Mouse (Mus musculus): ENCODE data around the gene Kmt5b. TPM values are rescaled to one million over a fixed set of nuclear protein-coding genes. Genes with fewer than 3 reads are reported as not detected.

The Kmt5b gene
- total and polyA plus RNA-seq, 2 experiments from 2014 or later = 38.1 to 103 TPM

DNA sequence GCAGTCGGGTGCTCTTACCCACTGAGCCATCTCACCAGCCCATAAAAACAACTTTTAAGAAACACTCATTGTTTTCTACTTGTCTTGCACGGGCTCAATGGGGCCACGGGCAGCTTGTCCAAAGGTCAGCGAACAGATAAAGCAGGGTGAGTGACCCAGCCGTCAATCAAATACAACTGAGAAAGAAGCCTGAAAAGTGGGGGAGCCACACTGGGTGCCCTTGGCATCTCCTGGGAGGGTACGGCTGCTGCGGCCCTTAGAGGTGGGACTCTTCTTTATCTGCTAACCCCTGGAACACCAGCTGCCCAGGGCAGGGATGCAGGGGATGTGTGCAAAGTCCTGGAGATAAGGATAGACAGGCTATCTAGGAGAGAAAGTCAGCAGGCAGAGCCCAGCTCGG, 64.5 kb downstream of the Kmt5b start:
- Histone ChIP-seq H3K27ac (ENCODE audit: low read depth, low read length) (no peak overlapping the region), H3K27me3 (ENCODE audit: insufficient read depth, low read length) (no peaks in the 10 kb centered on the region), H3K4me3 (ENCODE audit: low read depth, low read length) (no peak overlapping the region), H3K9me3 (ENCODE audit: low read length) (no peaks in the 10 kb centered on the region), H3K4me1 (ENCODE audit: insufficient read depth) (no peaks in the 10 kb centered on the region), H3K4me2 (ENCODE audit: low read depth) (no peak overlapping the region), H3K36me3 (ENCODE audit: insufficient read depth) (no peaks in the 10 kb centered on the region), H3K9ac (no peak overlapping the region)
- WGBS = 69% methylated on average over 8 of the region's 8 CpGs
- DNase-seq (no peak), ATAC-seq (no peak)
- no peak for TF ChIP-seq CTCF (IDR thresholded peaks at IDR 0.05; ENCODE audit: low read depth)

DNA sequence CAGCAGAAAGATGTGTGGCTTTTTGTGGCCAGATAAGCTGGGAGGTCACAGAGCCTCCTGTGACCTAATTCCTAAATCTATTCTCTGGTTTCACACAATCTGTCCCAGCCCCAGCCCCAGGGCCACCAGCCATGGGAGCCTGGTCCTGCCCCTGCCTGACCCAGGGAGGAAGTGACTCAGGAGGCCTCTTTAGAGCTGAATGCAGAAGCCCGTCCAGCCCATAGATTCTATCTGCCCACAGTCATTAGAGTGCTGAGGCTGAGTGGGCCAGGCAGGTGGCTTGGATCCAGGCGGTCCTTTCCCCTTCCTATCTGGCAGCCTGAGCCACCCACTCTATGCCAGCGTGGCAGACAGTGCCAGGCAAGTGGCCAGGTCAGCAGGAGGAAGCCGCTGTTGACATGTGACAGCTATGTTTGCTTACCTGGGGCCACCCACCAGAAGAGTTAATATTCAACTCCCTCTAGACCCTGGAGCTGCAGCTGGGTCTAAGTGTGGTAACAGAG, 65.7 kb downstream of the Kmt5b start:
- H3K4me3 ChIP-seq (ENCODE audit: low read depth, low read length) = no peak overlapping the region
- H3K4me2 ChIP-seq (ENCODE audit: low read depth) = no peak overlapping the region
- no peaks in the 10 kb centered on the region for H3K9me3 ChIP-seq (ENCODE audit: low read length)
- DNase-seq = no peak
- no peaks in the 10 kb centered on the region for H3K4me1 ChIP-seq (ENCODE audit: insufficient read depth)
- WGBS = 65% methylated on average over 4 of the region's 4 CpGs
- no peak overlapping the region for H3K27ac ChIP-seq (ENCODE audit: low read depth, low read length)
- H3K9ac ChIP-seq = no peak overlapping the region
- H3K27me3 ChIP-seq (ENCODE audit: insufficient read depth, low read length) = no peaks in the 10 kb centered on the region
- no peaks in the 10 kb centered on the region for H3K36me3 ChIP-seq (ENCODE audit: insufficient read depth)
- TF ChIP-seq CTCF (IDR thresholded peaks at IDR 0.05; ENCODE audit: low read depth) = no peak
- ATAC-seq = no peak

DNA sequence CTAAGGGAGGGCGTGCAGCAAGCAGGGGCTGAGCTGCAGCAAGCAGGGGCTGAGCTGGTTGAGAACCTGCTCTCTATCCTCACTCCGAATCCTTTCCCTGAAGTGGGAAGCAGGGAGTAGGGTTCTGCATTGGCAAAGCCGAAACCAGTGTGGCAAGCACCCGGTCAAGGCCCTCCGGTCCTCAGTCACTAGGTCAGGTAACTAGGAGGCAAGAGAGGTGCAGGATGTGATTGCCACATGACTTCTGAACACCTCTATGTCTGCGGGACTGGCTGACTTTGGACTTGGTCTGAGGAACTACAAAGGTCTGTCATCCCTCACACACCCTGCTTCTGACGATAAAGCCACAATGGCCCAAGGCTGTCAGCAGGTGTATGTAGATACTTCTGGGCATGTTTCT, 67.1 kb downstream of the Kmt5b start:
- WGBS = 91% methylated on average over 7 of the region's 7 CpGs
- Histone ChIP-seq H3K9me3 (ENCODE audit: low read length) (no peaks in the 10 kb centered on the region), H3K4me3 (ENCODE audit: low read depth, low read length) (no peak overlapping the region), H3K36me3 (ENCODE audit: insufficient read depth) (no peaks in the 10 kb centered on the region), H3K4me1 (ENCODE audit: insufficient read depth) (no peaks in the 10 kb centered on the region), H3K9ac (no peak overlapping the region), H3K27ac (ENCODE audit: low read depth, low read length) (no peak overlapping the region), H3K4me2 (ENCODE audit: low read depth) (no peak overlapping the region), H3K27me3 (ENCODE audit: insufficient read depth, low read length) (no peaks in the 10 kb centered on the region)
- DNase-seq (no peak), ATAC-seq (no peak)
- TF ChIP-seq CTCF (IDR thresholded peaks at IDR 0.05; ENCODE audit: low read depth) = no peak

DNA sequence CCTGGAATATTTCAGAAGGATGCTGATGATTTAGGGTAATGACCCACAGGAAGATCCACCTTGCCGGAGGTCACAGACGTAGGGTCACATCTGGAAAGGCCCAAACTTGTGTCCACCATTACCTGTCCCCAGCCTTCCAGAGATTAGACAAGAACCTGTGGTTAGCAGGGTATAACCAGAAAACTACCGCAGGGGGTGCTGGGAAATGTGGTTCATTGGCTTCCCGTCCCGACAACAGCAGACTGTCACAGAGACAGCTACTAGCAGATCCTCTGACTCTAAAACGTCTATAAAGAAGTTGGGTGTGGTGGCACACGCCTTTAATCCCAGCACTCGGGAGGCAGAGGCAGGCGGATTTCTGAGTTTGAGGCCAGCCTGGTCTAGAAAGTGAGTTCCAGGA, 69.6 kb downstream of the Kmt5b start:
- no peak for TF ChIP-seq CTCF (IDR thresholded peaks at IDR 0.05; ENCODE audit: low read depth)
- DNase-seq (no peak), ATAC-seq (no peak)
- Histone ChIP-seq H3K27me3 (ENCODE audit: insufficient read depth, low read length) (no peaks in the 10 kb centered on the region), H3K4me3 (ENCODE audit: low read depth, low read length) (no peak overlapping the region), H3K4me1 (ENCODE audit: insufficient read depth) (no peaks in the 10 kb centered on the region), H3K9me3 (ENCODE audit: low read length) (no peaks in the 10 kb centered on the region), H3K36me3 (ENCODE audit: insufficient read depth) (no peaks in the 10 kb centered on the region), H3K27ac (ENCODE audit: low read depth, low read length) (no peak overlapping the region), H3K4me2 (ENCODE audit: low read depth) (no peak overlapping the region), H3K9ac (no peak overlapping the region)
- 87% methylated on average over 9 of the region's 9 CpGs for WGBS

DNA sequence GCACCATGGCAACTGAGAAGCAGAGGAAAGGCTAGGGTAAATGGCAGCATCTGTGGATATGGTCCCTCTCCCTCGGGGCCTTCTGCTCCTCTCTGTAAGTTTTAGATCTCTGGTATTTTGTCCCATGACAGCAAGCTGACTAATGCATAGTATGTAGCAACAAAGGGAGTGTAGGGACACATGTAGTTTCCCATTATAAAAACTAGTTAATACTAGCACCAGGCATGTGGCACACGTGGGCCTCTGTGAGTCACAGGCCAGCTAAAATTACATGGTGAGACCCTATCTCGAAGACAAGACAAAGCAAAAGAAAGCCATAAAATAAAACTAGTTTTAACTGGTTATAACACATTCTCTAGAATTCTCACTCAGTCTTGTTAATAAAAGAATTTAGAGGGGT, 71.7 kb downstream of the Kmt5b start:
- no peak for TF ChIP-seq CTCF (IDR thresholded peaks at IDR 0.05; ENCODE audit: low read depth)
- Histone ChIP-seq H3K4me2 (ENCODE audit: low read depth) (no peak overlapping the region), H3K27ac (ENCODE audit: low read depth, low read length) (no peak overlapping the region), H3K9me3 (ENCODE audit: low read length) (no peaks in the 10 kb centered on the region), H3K9ac (no peak overlapping the region), H3K27me3 (ENCODE audit: insufficient read depth, low read length) (no peaks in the 10 kb centered on the region), H3K4me1 (ENCODE audit: insufficient read depth) (no peaks in the 10 kb centered on the region), H3K4me3 (ENCODE audit: low read depth, low read length) (no peak overlapping the region), H3K36me3 (ENCODE audit: insufficient read depth) (no peaks in the 10 kb centered on the region)
- WGBS = 75% methylated on average over 3 of the region's 3 CpGs
- DNase-seq = no peak
- no peak for ATAC-seq

DNA sequence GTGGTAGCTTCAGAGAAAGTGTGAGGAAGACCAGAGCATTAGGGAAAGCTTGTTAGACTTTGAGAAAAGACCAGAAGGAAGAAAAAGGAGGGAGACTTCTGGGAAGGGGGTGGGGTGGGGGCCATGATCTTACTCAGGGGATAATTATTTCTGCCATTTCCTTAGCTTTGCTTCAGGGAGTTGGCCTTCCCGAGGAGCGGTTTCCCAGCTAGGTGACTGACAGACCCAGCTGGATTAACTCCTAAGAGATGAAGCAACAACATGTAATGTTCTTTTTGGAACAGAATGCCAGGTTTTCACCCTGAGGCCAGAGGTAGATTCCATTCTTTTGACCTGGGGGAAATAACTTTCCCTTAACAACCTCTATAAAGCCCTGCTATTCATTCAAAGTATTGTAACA, 72.5 kb downstream of the Kmt5b start:
- Histone ChIP-seq H3K4me1 (ENCODE audit: insufficient read depth) (no peaks in the 10 kb centered on the region), H3K27me3 (ENCODE audit: insufficient read depth, low read length) (no peaks in the 10 kb centered on the region), H3K4me2 (ENCODE audit: low read depth) (no peak overlapping the region), H3K9ac (no peak overlapping the region), H3K36me3 (ENCODE audit: insufficient read depth) (no peaks in the 10 kb centered on the region), H3K27ac (ENCODE audit: low read depth, low read length) (no peak overlapping the region), H3K9me3 (ENCODE audit: low read length) (no peaks in the 10 kb centered on the region), H3K4me3 (ENCODE audit: low read depth, low read length) (no peak overlapping the region)
- ATAC-seq = no peak
- TF ChIP-seq CTCF (IDR thresholded peaks at IDR 0.05; ENCODE audit: low read depth) = no peak
- DNase-seq = no peak
- 67% methylated on average over 2 of the region's 2 CpGs for WGBS

DNA sequence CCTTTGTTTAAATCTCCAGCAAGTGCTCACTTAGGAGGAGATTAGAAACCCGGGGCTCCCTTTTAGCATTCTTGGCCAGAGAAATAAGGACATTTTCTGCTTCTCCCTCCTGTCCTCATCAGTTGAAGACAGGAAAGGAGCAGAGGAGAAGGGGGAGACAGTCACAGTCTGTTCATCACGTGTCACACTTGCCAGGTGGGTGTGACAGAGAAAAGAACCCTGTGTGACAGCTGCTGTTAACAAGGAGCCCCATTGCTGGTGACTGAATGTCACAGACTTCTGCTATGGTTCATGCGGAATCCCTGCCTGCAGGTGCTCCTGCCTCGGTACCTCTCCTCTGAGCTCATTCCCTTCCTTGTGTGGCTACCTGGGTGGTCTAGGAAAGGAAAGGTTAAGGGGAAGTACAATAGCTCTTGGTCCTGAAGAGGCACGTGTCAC, 73.0 kb downstream of the Kmt5b start:
- H3K36me3 ChIP-seq (ENCODE audit: insufficient read depth) = no peaks in the 10 kb centered on the region
- no peak; the same call in 1 of the 2 replicates for ATAC-seq
- no peak for TF ChIP-seq CTCF (IDR thresholded peaks at IDR 0.05; ENCODE audit: low read depth)

DNA sequence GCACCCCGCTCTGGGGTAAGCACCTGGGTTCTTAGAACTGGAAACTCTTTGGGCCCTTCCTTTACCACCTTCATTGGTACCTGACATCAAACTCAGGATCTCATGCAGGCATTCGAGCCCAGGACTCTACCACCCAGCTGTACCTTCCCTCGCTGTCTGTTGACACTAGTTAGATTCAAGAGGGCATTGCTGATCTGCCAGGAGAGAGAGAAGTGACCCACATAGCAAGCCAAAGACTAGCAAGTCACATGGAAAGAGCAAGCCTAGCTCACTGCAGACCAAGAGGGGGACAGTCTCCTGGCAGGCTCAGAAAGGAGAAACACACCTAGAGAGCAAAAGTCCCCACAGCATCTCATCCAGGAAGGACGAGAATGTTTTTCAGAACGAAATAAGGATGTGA, 73.5 kb downstream of the Kmt5b start:
- no peaks in the 10 kb centered on the region for H3K4me1 ChIP-seq (ENCODE audit: insufficient read depth)

More for the DNA sequence above, 73.0 kb downstream of the Kmt5b start:
- Histone ChIP-seq H3K4me1 (ENCODE audit: insufficient read depth) (no peaks in the 10 kb centered on the region), H3K9me3 (ENCODE audit: low read length) (no peaks in the 10 kb centered on the region), H3K27ac (ENCODE audit: low read depth, low read length) (no peak overlapping the region), H3K27me3 (ENCODE audit: insufficient read depth, low read length) (no peaks in the 10 kb centered on the region), H3K9ac (no peak overlapping the region), H3K4me3 (ENCODE audit: low read depth, low read length) (no peak overlapping the region), H3K4me2 (ENCODE audit: low read depth) (no peak overlapping the region)
- WGBS = 49% methylated on average over 5 of the region's 5 CpGs
- no peak for DNase-seq

More for the DNA sequence above, 73.5 kb downstream of the Kmt5b start:
- no peak for TF ChIP-seq CTCF (IDR thresholded peaks at IDR 0.05; ENCODE audit: low read depth)
- no peak overlapping the region for H3K4me3 ChIP-seq (ENCODE audit: low read depth, low read length)
- DNase-seq (no peak), ATAC-seq (no peak)
- H3K9me3 ChIP-seq (ENCODE audit: low read length) = no peaks in the 10 kb centered on the region
- 83% methylated on average over 5 of the region's 5 CpGs for WGBS
- H3K27me3 ChIP-seq (ENCODE audit: insufficient read depth, low read length) = no peaks in the 10 kb centered on the region
- H3K27ac ChIP-seq (ENCODE audit: low read depth, low read length) = no peak overlapping the region
- no peak overlapping the region for H3K9ac ChIP-seq
- no peak overlapping the region for H3K4me2 ChIP-seq (ENCODE audit: low read depth)
- no peaks in the 10 kb centered on the region for H3K36me3 ChIP-seq (ENCODE audit: insufficient read depth)

Measured in forebrain, postnatal 0 days (tissue).